Mouse (Mus musculus) embryonic facial prominence, embryonic 11.5 days (tissue): ENCODE measurements around the gene Tbl1x. TPM values are rescaled to one million over a fixed set of nuclear protein-coding genes. Genes with fewer than 3 reads are reported as not detected.

ENCODE experiments used
- ATAC-seq: fragments of 200-750 bp; cut with Nextera tagmentation; replicated peaks from 2 replicates; pipeline ENCODE4 v1.8.0; 2017; ENCODE audit warnings: low read depth; ENCODE audit not compliant: insufficient number of reproducible peaks, low FRiP score, low TSS enrichment
- DNase-seq: peaks from one replicate; pipeline ENCODE4 v3.0.0-alpha.2; 2015; ENCODE audit warnings: low spot score
- H3K27ac ChIP-seq: fragments of 300-500 bp; sonication (generic); replicated peaks from 2 replicates; pipeline ENCODE4 v1.5.1; 2014; ENCODE audit warnings: mild to moderate bottlenecking, low read depth, low read length, control low read depth
- H3K27me3 ChIP-seq: fragments of 300-500 bp; sonication (generic); 2 replicates; pipeline ENCODE4 v1.6.1; 2014; ENCODE audit warnings: mild to moderate bottlenecking, low read length, moderate library complexity, mixed read lengths; ENCODE audit not compliant: control insufficient read depth, insufficient read depth
- H3K36me3 ChIP-seq: fragments of 300-500 bp; sonication (generic); replicated peaks from 2 replicates; pipeline ENCODE4 v1.6.1; 2014; ENCODE audit warnings: low read depth, mild to moderate bottlenecking, low read length, moderate library complexity, mixed read lengths; ENCODE audit not compliant: control insufficient read depth, insufficient read depth
- H3K4me1 ChIP-seq: fragments of 300-500 bp; sonication (generic); 2 replicates; pipeline ENCODE4 v1.6.1; 2014; ENCODE audit warnings: low read length, mixed read lengths; ENCODE audit not compliant: control insufficient read depth, insufficient read depth
- H3K4me2 ChIP-seq: fragments of 300-500 bp; sonication (generic); 2 replicates; pipeline ENCODE4 v1.6.1; 2014; ENCODE audit warnings: low read depth, mild to moderate bottlenecking, control low read depth, low read length, moderate library complexity
- H3K4me3 ChIP-seq: fragments of 300-500 bp; sonication (generic); 2 replicates; pipeline ENCODE4 v1.5.1; 2014; ENCODE audit warnings: low read depth, low read length, control low read depth
- H3K9ac ChIP-seq: fragments of 300-500 bp; sonication (generic); replicated peaks from 2 replicates; pipeline ENCODE4 v1.6.1; 2014; ENCODE audit warnings: mild to moderate bottlenecking, control low read depth, low read length
- H3K9me3 ChIP-seq: fragments of 300-500 bp; sonication (generic); replicated peaks from 2 replicates; pipeline ENCODE4 v1.6.1; 2016; ENCODE audit warnings: mild to moderate bottlenecking, low read length, inconsistent platforms, mixed read lengths; ENCODE audit not compliant: control insufficient read depth
- WGBS: fragments of 180-500 bp; shearing (Covaris S2); extraction: QIAGEN DNeasy Blood & Tissue Kit; methylation state at CpG from one replicate; pipeline ENCODE4 v1.1.7; 2014; 5-methylcytosine and 5-hydroxymethylcytosine counted together
- polyA plus RNA-seq: library from polyadenylated mRNA; unstranded; fragments of >200 nt; fragmentation: Nextera tagmentation; extraction: Ambion mirVana; gene quantifications from 2 replicates; pipeline ENCODE4 v1.2.1, GENCODE M21; 2014

Tbl1x gene
- polyA plus RNA-seq, 1 experiment from 2014 or later: 98.8 TPM

DNA sequence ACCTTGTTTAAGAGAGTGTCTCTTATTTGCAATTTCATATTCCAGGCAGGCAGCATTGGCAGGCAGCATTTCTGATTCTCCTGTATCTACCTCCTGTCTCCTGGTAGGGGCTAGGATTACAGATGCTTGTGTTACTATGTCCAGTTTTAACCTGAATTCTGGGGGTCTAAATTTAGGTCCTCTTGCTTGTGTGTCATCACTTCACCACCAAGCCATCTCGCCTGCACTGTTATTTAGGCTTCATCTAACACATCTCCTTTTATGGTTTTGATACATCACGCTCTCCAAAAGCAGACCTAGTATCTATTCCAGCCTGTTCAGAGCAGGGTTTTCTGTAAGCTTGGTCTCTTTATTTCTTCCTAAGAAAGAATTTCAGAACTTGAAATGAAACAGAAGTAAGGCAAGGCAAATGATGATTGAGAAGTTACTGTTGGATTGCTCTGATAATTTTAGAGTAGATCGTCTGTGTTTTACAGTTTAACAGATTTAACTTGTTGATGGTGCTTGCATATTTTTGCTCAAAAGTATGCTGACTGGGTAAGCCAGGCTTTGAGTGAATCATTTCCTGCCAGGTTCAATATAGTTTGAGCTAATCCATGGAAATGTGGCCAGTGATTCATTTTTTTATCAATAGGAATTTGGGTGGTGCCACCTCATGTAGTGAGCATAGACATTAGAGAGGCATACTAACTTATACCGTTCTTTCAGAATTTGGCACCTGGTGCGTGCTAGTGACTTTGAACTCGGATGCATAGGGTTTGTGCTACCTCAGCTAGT lies 106.7 kb downstream of the Tbl1x start:
- WGBS: 83% methylated on average over 6 of the region's 6 CpGs
- no peaks in the 10 kb centered on the region for H3K4me1 ChIP-seq
- no peaks in the 10 kb centered on the region for H3K27me3 ChIP-seq
- no peak overlapping the region for H3K9ac ChIP-seq
- H3K9me3 ChIP-seq: no peaks in the 10 kb centered on the region
- H3K36me3 ChIP-seq: no peaks in the 10 kb centered on the region
- no peak for ATAC-seq
- no peak overlapping the region for H3K4me3 ChIP-seq
- DNase-seq: no peak
- H3K27ac ChIP-seq: no peak overlapping the region
- H3K4me2 ChIP-seq: no peak overlapping the region

DNA sequence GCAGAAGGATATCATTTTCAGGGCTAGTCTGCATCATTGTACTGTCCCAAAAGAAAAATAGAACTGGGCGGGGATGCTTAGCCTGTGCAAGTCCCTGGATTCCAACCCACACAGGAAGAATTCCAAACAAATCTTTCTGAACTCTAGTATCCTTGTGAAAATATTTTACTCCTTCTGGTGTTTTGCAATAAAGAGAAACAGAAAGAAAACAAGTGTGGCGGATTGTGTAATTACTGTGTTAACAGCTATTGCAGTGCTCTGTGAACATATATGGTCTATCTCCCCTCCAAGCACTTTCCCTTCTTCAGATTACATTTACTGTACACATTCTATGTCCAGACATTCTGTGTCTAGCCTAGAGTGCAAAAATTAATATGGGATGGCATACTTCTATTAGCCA lies 119.6 kb downstream of the Tbl1x start:
- no peaks in the 10 kb centered on the region for H3K36me3 ChIP-seq
- DNase-seq: no peak
- WGBS: 92% methylated on average over 2 of the region's 2 CpGs
- no peak overlapping the region for H3K9ac ChIP-seq
- no peak overlapping the region for H3K27ac ChIP-seq
- H3K4me1 ChIP-seq: no peaks in the 10 kb centered on the region
- H3K4me2 ChIP-seq: no peak overlapping the region
- H3K4me3 ChIP-seq: no peak overlapping the region
- ATAC-seq: no peak
- no peaks in the 10 kb centered on the region for H3K27me3 ChIP-seq
- H3K9me3 ChIP-seq: no peaks in the 10 kb centered on the region

DNA sequence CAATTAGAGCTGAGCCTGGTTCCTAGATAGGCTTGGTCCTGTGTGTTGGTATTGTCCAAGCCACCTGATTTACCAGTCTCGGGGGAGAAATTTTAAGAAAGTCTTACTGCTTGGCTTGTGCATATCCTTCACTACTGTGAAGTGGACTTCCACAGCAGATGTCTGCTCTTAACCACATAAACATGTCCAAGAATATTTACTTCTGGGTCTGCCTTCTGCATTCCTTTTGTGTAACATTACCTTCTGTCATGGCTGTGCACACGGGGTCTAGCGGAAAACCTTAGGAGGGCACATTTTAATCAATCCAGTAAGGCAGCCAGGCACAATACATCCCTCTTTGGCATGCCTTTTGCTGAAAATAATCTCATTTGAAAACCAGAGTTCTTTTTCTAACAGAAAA lies 125.7 kb downstream of the Tbl1x start:
- H3K9ac ChIP-seq: no peak overlapping the region
- no peak overlapping the region for H3K4me2 ChIP-seq
- H3K4me3 ChIP-seq: no peak overlapping the region
- peak; percentile 31 for DNase-seq
- no peak overlapping the region for H3K27ac ChIP-seq
- H3K36me3 ChIP-seq: no peaks in the 10 kb centered on the region
- WGBS: 45% methylated on average over 3 of the region's 3 CpGs
- H3K27me3 ChIP-seq: no peaks in the 10 kb centered on the region
- no peaks in the 10 kb centered on the region for H3K9me3 ChIP-seq
- no peak for ATAC-seq
- no peaks in the 10 kb centered on the region for H3K4me1 ChIP-seq

DNA sequence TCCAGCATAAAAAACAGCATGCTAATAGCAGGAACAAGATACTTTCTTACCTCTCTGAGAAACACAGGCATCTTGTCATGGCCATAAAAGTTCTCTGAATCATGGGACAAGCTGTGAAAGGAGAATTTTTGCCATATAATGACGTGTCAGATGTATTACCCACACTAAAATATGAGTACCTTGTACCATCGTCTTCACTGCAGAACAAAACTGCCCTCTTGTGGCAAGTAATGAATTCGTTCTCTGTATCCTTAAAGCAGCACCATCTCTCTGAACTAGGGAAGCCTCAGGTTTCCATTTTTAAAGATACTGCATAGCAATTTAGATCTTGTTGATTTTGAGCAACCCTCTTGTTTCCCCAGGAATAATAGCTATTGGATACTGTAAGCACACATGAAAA lies 127.3 kb downstream of the Tbl1x start:
- no peak for ATAC-seq
- 20% methylated on average over 3 of the region's 3 CpGs for WGBS
- no peaks in the 10 kb centered on the region for H3K9me3 ChIP-seq
- no peak overlapping the region for H3K27ac ChIP-seq
- no peaks in the 10 kb centered on the region for H3K27me3 ChIP-seq
- H3K4me2 ChIP-seq: no peak overlapping the region
- peak; percentile 61 for DNase-seq
- no peaks in the 10 kb centered on the region for H3K4me1 ChIP-seq
- H3K36me3 ChIP-seq: no peaks in the 10 kb centered on the region
- no peak overlapping the region for H3K9ac ChIP-seq
- no peak overlapping the region for H3K4me3 ChIP-seq

DNA sequence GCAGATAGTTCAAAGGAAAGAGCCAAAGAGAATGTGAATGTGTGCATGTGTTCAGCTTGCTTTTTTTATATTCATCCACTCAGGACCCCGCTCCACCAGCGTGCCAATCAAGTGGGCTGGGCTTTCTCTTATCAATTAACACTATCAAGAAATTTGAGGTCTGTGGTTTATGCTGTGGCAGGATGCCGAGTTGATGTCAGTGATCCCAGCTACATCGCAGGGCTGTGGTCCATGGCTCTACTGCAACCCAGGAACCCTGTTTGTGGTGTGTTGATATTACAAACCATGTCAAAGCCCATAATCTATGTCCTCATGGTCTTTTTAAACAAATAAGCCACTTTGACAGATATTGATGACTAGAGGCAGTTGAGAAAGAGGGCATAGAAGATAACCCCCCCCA lies 129.5 kb downstream of the Tbl1x start:
- no peak for ATAC-seq
- 89% methylated on average over 4 of the region's 4 CpGs for WGBS
- DNase-seq: no peak
- Histone ChIP-seq H3K4me1 (no peaks in the 10 kb centered on the region), H3K4me3 (no peak overlapping the region), H3K27me3 (no peaks in the 10 kb centered on the region), H3K9me3 (no peaks in the 10 kb centered on the region), H3K9ac (no peak overlapping the region), H3K27ac (no peak overlapping the region), H3K36me3 (no peaks in the 10 kb centered on the region), H3K4me2 (no peak overlapping the region)

DNA sequence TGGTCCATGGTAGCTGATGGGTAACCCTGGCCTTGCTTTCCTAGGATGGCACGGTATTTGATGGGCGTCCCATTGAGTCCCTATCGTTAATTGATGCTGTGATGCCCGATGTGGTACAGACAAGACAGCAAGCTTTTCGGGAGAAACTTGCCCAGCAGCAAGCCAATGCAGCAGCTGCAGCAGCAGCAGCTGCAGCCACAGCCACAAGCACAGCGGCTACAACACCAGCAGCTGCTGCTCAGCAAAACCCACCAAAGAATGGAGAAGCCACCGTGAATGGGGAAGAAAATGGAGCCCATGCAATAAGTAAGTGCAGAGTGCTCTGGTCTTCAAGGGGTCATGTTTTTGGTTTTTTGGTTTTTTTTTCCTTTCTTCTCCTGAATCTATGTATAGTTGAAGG lies 135.4 kb downstream of the Tbl1x start:
- no peaks in the 10 kb centered on the region for H3K9me3 ChIP-seq
- ATAC-seq (no peak), DNase-seq (no peak)
- H3K36me3 ChIP-seq: no peaks in the 10 kb centered on the region
- H3K4me2 ChIP-seq: no peak overlapping the region
- H3K27me3 ChIP-seq: no peaks in the 10 kb centered on the region
- H3K4me1 ChIP-seq: no peaks in the 10 kb centered on the region
- no peak overlapping the region for H3K27ac ChIP-seq
- H3K9ac ChIP-seq: no peak overlapping the region
- H3K4me3 ChIP-seq: no peak overlapping the region
- WGBS: 94% methylated on average over 7 of the region's 7 CpGs

DNA sequence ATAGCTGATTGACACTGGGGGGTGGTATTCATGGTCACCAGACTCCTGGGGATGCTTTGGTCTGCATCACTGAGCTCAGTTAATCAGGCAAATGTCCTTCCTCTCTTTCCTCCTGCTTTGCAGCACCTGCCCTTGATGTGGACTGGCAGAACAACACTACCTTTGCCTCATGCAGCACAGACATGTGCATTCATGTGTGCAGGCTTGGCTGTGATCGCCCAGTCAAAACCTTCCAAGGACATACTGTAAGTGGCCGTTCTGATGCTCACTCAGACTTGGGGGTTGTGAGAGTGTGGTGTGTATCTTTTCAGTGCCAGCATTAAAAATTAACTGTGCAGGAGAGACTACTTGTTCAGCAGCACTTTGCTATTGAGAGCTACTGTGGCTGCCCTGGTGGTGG lies 139.4 kb downstream of the Tbl1x start:
- ATAC-seq (no peak), DNase-seq (no peak)
- 95% methylated on average over 2 of the region's 2 CpGs for WGBS
- H3K27me3 ChIP-seq: no peaks in the 10 kb centered on the region
- H3K4me3 ChIP-seq: no peak overlapping the region
- H3K36me3 ChIP-seq: no peaks in the 10 kb centered on the region; the same call in 1 of the 2 replicates
- H3K27ac ChIP-seq: no peak overlapping the region
- no peak overlapping the region for H3K9ac ChIP-seq
- no peaks in the 10 kb centered on the region for H3K9me3 ChIP-seq
- no peak overlapping the region for H3K4me2 ChIP-seq
- H3K4me1 ChIP-seq: no peaks in the 10 kb centered on the region

DNA sequence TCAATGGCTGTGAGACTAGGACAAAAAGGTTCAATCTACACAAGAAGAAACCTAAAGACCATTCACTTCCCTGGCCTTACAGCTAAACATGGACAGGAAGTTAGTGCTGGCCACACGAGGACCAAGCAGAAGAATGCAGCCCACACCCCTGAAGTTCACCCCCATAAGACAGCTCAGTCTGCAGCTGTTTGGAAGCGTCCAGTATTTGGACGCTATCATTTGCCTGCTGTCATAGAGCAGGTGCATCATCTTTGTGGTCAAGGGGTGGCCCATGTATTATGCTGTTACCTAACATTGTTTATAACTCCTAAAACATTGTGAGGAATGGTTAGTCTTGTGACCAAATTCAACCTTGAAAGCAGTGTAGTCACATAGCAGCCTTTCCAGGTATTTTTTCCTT lies 151.2 kb downstream of the Tbl1x start:
- Histone ChIP-seq H3K27ac (no peak overlapping the region), H3K9me3 (no peaks in the 10 kb centered on the region), H3K4me1 (no peaks in the 10 kb centered on the region), H3K27me3 (no peaks in the 10 kb centered on the region), H3K9ac (no peak overlapping the region), H3K4me2 (no peak overlapping the region), H3K36me3 (no peaks in the 10 kb centered on the region; the same call in 1 of the 2 replicates), H3K4me3 (no peak overlapping the region)
- WGBS: 87% methylated on average over 3 of the region's 3 CpGs
- DNase-seq (no peak), ATAC-seq (no peak)
